Mouse (Mus musculus) liver, adult 2 months (tissue): ENCODE measurements around the gene Cfl2.

Source experiments
- CTCF ChIP-seq: fragments of 200-500 bp; IDR thresholded peaks from 2 replicates; pipeline ENCODE4 v1.5.1; 2011; ENCODE audit warnings: low read depth, low read length, control low read depth
- POLR2A ChIP-seq: fragments of 200-500 bp; IDR thresholded peaks from 2 replicates; pipeline ENCODE4 v1.6.1; 2011; ENCODE audit warnings: low read length, control low read depth; ENCODE audit not compliant: insufficient read depth; ENCODE audit errors: extremely low read depth

GRCm38 (mm10) chr12:54862606-54863535 lies at the start of gene Cfl2:
- TF ChIP-seq CTCF (no peak), POLR2A (peak; percentile 21; the same call in 1 of the 2 replicates)
